Mouse (Mus musculus): ENCODE results near the gene Tns1.

- no peak for TF ChIP-seq CTCF (IDR thresholded peaks at IDR 0.05; ENCODE audit: control insufficient read depth, insufficient read depth, low read length)
- TF ChIP-seq POLR2A (IDR thresholded peaks at IDR 0.05; ENCODE audit: borderline replicate concordance, control insufficient read depth, low read depth, low read length), result no peak
Observed at GRCm38 (mm10) chr1:73985611-73986010, 138.6 kb downstream of the Tns1 start.

Measured in bone marrow, adult 2 months (tissue).